Mouse (Mus musculus) megakaryocyte-erythroid progenitor cell, adult 5-6 weeks (primary cell): ENCODE data around the gene S100a7a. TPM values are rescaled to one million over a fixed set of nuclear protein-coding genes. Genes with fewer than 3 reads are reported as not detected.

ENCODE experiments used
- ATAC-seq: replicated peaks from 2 replicates; pipeline ENCODE4 v1.8.0; 2016; ENCODE audit warnings: mild to moderate bottlenecking, inconsistent platforms; ENCODE audit not compliant: severe bottlenecking, poor library complexity, low FRiP score, low TSS enrichment
- total RNA-seq, 2 experiments: library from RNA; stranded (forward) in 1 of 2; stranded (reverse) in 1 of 2; fragments of 200-1000, 215-1000 nt in 1 of 2; fragments of >200 nt in 1 of 2; fragmentation: Nextera tagmentation in 1 of 2; gene quantifications; 2 replicates each; pipeline ENCODE4 v1.2.3; 2014 to 2017

Gene S100a7a
- total RNA-seq, 2 experiments from 2014 or later: not detected

- no peak for ATAC-seq
Measured at GRCm38 (mm10) chr3:90626266-90627021, 27.4 kb upstream of the S100a7a start.

GRCm38 (mm10) chr3:90627366-90627765 is 26.5 kb upstream of the S100a7a start:
- no peak for ATAC-seq

- 0 out of 2 replicates have a peak, but pooled peaks have one; percentile 47 for ATAC-seq
Measured at GRCm38 (mm10) chr3:90627807-90628206, 26.0 kb upstream of the S100a7a start.

- ATAC-seq: no peak
Measured at GRCm38 (mm10) chr3:90629298-90629697, 24.5 kb upstream of the S100a7a start.

GRCm38 (mm10) chr3:90631984-90632383 is 21.8 kb upstream of the S100a7a start:
- ATAC-seq: no peak

- ATAC-seq: no peak
Measured at GRCm38 (mm10) chr3:90638511-90639275, 15.1 kb upstream of the S100a7a start.

- ATAC-seq: peak; percentile 75
Measured at GRCm38 (mm10) chr3:90639511-90640154, 14.2 kb upstream of the S100a7a start.

GRCm38 (mm10) chr3:90640981-90641380 is 12.8 kb upstream of the S100a7a start:
- no peak for ATAC-seq

GRCm38 (mm10) chr3:90644220-90644619 is 9.6 kb upstream of the S100a7a start:
- ATAC-seq: peak; percentile 73; the same call in 1 of the 2 replicates

GRCm38 (mm10) chr3:90647291-90647690 is 6.5 kb upstream of the S100a7a start:
- no peak for ATAC-seq

- no peak for ATAC-seq
Measured at GRCm38 (mm10) chr3:90648981-90649380, 4.8 kb upstream of the S100a7a start.

GRCm38 (mm10) chr3:90649832-90650231 is 4.0 kb upstream of the S100a7a start:
- no peak for ATAC-seq

GRCm38 (mm10) chr3:90652878-90653508 is 824 bp upstream of the S100a7a start:
- peak; percentile 75; the same call in 1 of the 2 replicates for ATAC-seq

GRCm38 (mm10) chr3:90657405-90657804 is 3.6 kb downstream of the S100a7a start:
- ATAC-seq: no peak

- no peak for ATAC-seq
Measured at GRCm38 (mm10) chr3:90659364-90660044, 5.7 kb downstream of the S100a7a start.

GRCm38 (mm10) chr3:90664219-90664618 is 10.4 kb downstream of the S100a7a start:
- ATAC-seq: peak; percentile 65

GRCm38 (mm10) chr3:90668846-90669245 is 15.0 kb downstream of the S100a7a start, which contains the start of gene S100a8:
TSS of gene S100a8 (plus strand) at chr3:90668978.
- ATAC-seq: no peak

GRCm38 (mm10) chr3:90678656-90679055 is 24.8 kb downstream of the S100a7a start:
- ATAC-seq: no peak

- no peak for ATAC-seq
Measured at GRCm38 (mm10) chr3:90683929-90684328, 30.1 kb downstream of the S100a7a start.
